Mouse (Mus musculus) kidney, embryonic 15.5 days (tissue): Measurements from ENCODE around the gene Serpinb1b. TPM values are rescaled to one million over a fixed set of nuclear protein-coding genes. Genes with fewer than 3 reads are reported as not detected.
"Not testable (repeated sequence)": the region's sequence is repeated elsewhere in the genome, so short reads cannot be mapped to it uniquely, and the experiment has no call there.

Source experiments
- ATAC-seq: fragments of 200-750 bp; cut with Nextera tagmentation; replicated peaks from 2 replicates; pipeline ENCODE4 v1.8.0; 2017; ENCODE audit warnings: moderate TSS enrichment; ENCODE audit not compliant: low FRiP score
- H3K27ac ChIP-seq: fragments of 300-500 bp; sonication (generic); 2 replicates; pipeline ENCODE4 v1.5.1; 2015; ENCODE audit warnings: mild to moderate bottlenecking, inconsistent platforms
- H3K27me3 ChIP-seq: fragments of 300-500 bp; sonication (generic); 2 replicates; pipeline ENCODE4 v1.6.1; 2015; ENCODE audit warnings: inconsistent platforms
- H3K36me3 ChIP-seq: fragments of 300-500 bp; sonication (generic); 2 replicates; pipeline ENCODE4 v1.6.1; 2015; ENCODE audit warnings: inconsistent platforms
- H3K4me1 ChIP-seq: fragments of 300-500 bp; sonication (generic); 2 replicates; pipeline ENCODE4 v1.6.1; 2015; ENCODE audit warnings: inconsistent platforms
- H3K4me2 ChIP-seq: fragments of 300-500 bp; sonication (generic); 2 replicates; pipeline ENCODE4 v1.6.1; 2015; ENCODE audit warnings: moderate library complexity, mild to moderate bottlenecking, inconsistent platforms
- H3K4me3 ChIP-seq: fragments of 300-500 bp; sonication (generic); replicated peaks from 2 replicates; pipeline ENCODE4 v1.5.1; 2015; ENCODE audit warnings: mild to moderate bottlenecking, inconsistent platforms
- H3K9ac ChIP-seq: fragments of 300-500 bp; sonication (generic); 2 replicates; pipeline ENCODE4 v1.6.1; 2015; ENCODE audit warnings: mild to moderate bottlenecking, inconsistent platforms
- H3K9me3 ChIP-seq: fragments of 300-500 bp; sonication (generic); replicated peaks from 2 replicates; pipeline ENCODE4 v1.6.1; 2016; ENCODE audit warnings: inconsistent platforms
- WGBS: fragments of 180-500 bp; shearing (Covaris S2); methylation state at CpG from one replicate; pipeline ENCODE4 v1.1.7; 2015; ENCODE audit warnings: mixed read lengths; 5-methylcytosine and 5-hydroxymethylcytosine counted together
- polyA plus RNA-seq: library from polyadenylated mRNA; unstranded; fragments of >200 nt; fragmentation: Nextera tagmentation; extraction: Ambion mirVana; gene quantifications from 2 replicates; pipeline ENCODE4 v1.2.1, GENCODE M21; 2015

The Serpinb1b gene
- polyA plus RNA-seq: not detected in 2 replicates

DNA sequence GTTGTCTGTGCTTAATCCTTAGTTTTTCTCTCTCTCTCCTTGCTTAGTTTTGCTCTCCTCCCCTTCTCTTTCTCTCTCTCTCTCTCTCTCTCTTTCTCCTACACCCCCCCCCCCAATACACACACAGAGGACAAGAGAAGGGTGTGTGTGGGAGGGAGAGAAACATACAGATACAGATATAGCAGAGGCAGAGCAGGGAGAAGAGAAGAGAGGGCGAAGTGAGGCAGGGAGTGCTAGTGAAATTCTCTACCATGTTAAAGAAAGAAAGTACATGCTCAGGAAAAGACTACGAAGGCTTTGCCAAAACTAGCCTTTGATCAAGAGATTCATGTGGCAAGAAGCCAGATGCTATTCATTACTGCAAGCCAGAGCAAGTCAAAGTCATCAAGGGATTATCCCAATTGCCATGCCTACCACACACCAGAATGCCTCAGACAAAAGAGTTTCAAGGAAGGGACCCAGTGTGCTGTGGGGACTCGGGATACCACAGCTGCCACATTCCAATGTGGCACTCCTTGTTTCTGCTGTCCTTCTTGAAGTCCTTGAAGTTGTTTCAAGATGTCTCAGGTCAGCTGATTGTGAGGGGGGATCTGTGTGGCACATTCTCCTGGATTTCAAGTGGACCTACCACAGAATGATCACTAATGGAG is at the start of gene Serpinb1b:
TSS of gene Serpinb1b (plus strand) at position 520 of the 650 bp plus-strand sequence.
- 69% methylated on average over 3 of the region's 3 CpGs for WGBS
- Histone ChIP-seq H3K27ac (no peak within 1 kb of the TSS), H3K9me3 (no peaks in the 10 kb centered on the region), H3K4me3 (no peak within 1 kb of the TSS), H3K9ac (no peak within 1 kb of the TSS), H3K4me2 (peak within 1 kb of the TSS; percentile 43), H3K4me1 (no peaks in the 10 kb centered on the region), H3K36me3 (no peaks in the 10 kb centered on the region), H3K27me3 (no peaks in the 10 kb centered on the region)
- ATAC-seq: no peak

DNA sequence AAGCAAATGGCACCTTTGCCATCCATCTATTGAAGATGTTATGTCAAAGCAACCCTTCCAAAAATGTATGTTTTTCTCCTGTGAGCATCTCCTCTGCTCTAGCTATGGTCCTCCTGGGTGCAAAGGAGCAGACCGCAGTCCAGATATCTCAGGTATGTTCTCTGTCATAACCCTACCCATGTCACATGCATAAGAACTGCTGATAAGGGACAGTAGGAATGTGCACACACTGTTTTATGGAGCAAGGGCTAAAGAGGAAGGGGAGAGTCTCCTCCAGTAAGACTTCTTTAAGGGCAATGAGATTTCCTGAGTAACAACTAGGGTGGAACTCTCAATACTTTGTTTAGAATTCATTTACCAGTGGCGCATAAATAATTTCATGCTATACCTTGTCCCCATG is 48.9 kb upstream of the Serpinb1b start:
- WGBS: 97% methylated on average over 2 of the region's 2 CpGs
- H3K27me3 ChIP-seq, H3K4me3 ChIP-seq, H3K27ac ChIP-seq, H3K4me1 ChIP-seq, ATAC-seq, H3K9ac ChIP-seq, H3K36me3 ChIP-seq, H3K9me3 ChIP-seq, H3K4me2 ChIP-seq: not testable (repeated sequence)

DNA sequence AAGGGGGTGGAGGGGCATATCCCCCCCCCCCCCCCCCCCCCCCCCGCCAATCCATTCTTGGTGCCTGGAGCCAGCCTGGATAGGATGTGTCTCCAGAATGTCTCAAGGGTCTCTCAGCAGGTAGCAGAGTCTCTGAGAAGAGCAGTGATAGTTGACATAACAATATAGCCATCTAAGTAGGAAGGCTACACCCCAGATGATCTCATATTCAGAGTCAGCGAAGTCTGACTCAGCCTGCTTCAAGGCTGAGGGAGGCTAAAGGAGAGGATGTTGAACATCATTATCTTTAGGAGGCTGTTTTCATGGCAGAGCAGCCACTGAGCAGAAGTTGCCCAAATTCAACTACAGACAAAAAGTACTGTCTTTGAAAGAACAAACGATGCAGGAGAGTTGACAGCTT is 48.1 kb upstream of the Serpinb1b start:
- Histone ChIP-seq H3K27me3 (no peaks in the 10 kb centered on the region), H3K4me2 (no peak overlapping the region), H3K9ac (no peak overlapping the region), H3K9me3 (no peaks in the 10 kb centered on the region), H3K4me3 (no peak overlapping the region), H3K27ac (no peak overlapping the region), H3K36me3 (no peaks in the 10 kb centered on the region), H3K4me1 (no peaks in the 10 kb centered on the region)
- 72% methylated on average over 3 of the region's 3 CpGs for WGBS
- no peak for ATAC-seq

- 69% methylated on average over 1 of the region's 1 CpGs for WGBS
- Histone ChIP-seq H3K27me3 (no peaks in the 10 kb centered on the region), H3K4me2 (no peak overlapping the region), H3K4me1 (no peaks in the 10 kb centered on the region), H3K9ac (no peak overlapping the region), H3K4me3 (no peak overlapping the region), H3K27ac (no peak overlapping the region), H3K36me3 (no peaks in the 10 kb centered on the region), H3K9me3 (no peaks in the 10 kb centered on the region)
- no peak for ATAC-seq
Observed at GRCm38 (mm10) chr13:33035506-33035905, 42.9 kb upstream of the Serpinb1b start.

- Histone ChIP-seq H3K4me2 (no peak overlapping the region), H3K4me1 (no peaks in the 10 kb centered on the region), H3K27me3 (no peaks in the 10 kb centered on the region), H3K4me3 (no peak overlapping the region), H3K36me3 (no peaks in the 10 kb centered on the region), H3K27ac (no peak overlapping the region), H3K9me3 (no peaks in the 10 kb centered on the region), H3K9ac (no peak overlapping the region)
- no peak for ATAC-seq
- 97% methylated on average over 3 of the region's 3 CpGs for WGBS
Observed at GRCm38 (mm10) chr13:33043542-33043941, 34.8 kb upstream of the Serpinb1b start.

DNA sequence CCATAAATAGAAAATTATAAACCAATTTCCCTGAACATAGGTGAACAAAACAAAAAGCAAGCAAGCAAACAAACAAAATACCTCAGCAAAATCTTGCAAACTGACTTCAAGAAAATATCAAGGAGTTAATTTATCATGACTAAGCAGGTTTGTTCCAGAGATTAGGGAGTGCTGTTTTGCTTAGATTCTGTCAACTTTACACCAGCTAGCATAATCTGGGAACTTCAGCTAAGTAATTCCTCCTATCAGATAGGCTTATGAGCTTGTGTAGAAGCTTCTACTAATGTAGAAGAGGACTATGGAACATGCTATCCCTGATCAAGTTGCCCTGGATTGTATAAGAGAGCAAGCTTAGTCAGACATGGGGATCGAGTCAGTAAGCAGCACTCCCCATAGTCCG is 31.1 kb upstream of the Serpinb1b start:
- no peak overlapping the region for H3K4me2 ChIP-seq
- H3K27me3 ChIP-seq: no peaks in the 10 kb centered on the region
- WGBS: 83% methylated on average over 2 of the region's 2 CpGs
- H3K4me3 ChIP-seq: no peak overlapping the region
- ATAC-seq: no peak
- H3K9ac ChIP-seq: no peak overlapping the region
- H3K27ac ChIP-seq: no peak overlapping the region
- no peaks in the 10 kb centered on the region for H3K36me3 ChIP-seq
- H3K4me1 ChIP-seq: no peaks in the 10 kb centered on the region
- H3K9me3 ChIP-seq: no peaks in the 10 kb centered on the region

GRCm38 (mm10) chr13:33048187-33048586 is 30.2 kb upstream of the Serpinb1b start:
- WGBS: 71% methylated on average over 4 of the region's 4 CpGs
- Histone ChIP-seq H3K27me3 (no peaks in the 10 kb centered on the region), H3K4me3 (no peak overlapping the region)

GRCm38 (mm10) chr13:33051697-33052096 is 26.7 kb upstream of the Serpinb1b start:
- Histone ChIP-seq H3K4me1 (no peaks in the 10 kb centered on the region), H3K27me3 (no peaks in the 10 kb centered on the region), H3K27ac (no peak overlapping the region), H3K4me2 (no peak overlapping the region), H3K36me3 (no peaks in the 10 kb centered on the region), H3K9ac (no peak overlapping the region), H3K9me3 (no peaks in the 10 kb centered on the region), H3K4me3 (no peak overlapping the region)
- WGBS: 61% methylated on average over 3 of the region's 3 CpGs
- ATAC-seq: no peak

More at GRCm38 (mm10) chr13:33048187-33048586, 30.2 kb upstream of the Serpinb1b start:
- H3K9me3 ChIP-seq: no peaks in the 10 kb centered on the region
- no peak overlapping the region for H3K27ac ChIP-seq
- H3K4me1 ChIP-seq: no peaks in the 10 kb centered on the region
- no peaks in the 10 kb centered on the region for H3K36me3 ChIP-seq
- H3K9ac ChIP-seq: no peak overlapping the region
- H3K4me2 ChIP-seq: no peak overlapping the region
- no peak for ATAC-seq

- no peak overlapping the region for H3K9ac ChIP-seq
- H3K27me3 ChIP-seq: no peaks in the 10 kb centered on the region
- no peaks in the 10 kb centered on the region for H3K36me3 ChIP-seq
- ATAC-seq: peak; percentile 62; the same call in 1 of the 2 replicates
- no peaks in the 10 kb centered on the region for H3K9me3 ChIP-seq
- H3K27ac ChIP-seq: no peak overlapping the region
- no peak overlapping the region for H3K4me3 ChIP-seq
- 45% methylated on average over 1 of the region's 1 CpGs for WGBS
- no peak overlapping the region for H3K4me2 ChIP-seq
- no peaks in the 10 kb centered on the region for H3K4me1 ChIP-seq
Observed at GRCm38 (mm10) chr13:33063048-33063447, 15.3 kb upstream of the Serpinb1b start.

DNA sequence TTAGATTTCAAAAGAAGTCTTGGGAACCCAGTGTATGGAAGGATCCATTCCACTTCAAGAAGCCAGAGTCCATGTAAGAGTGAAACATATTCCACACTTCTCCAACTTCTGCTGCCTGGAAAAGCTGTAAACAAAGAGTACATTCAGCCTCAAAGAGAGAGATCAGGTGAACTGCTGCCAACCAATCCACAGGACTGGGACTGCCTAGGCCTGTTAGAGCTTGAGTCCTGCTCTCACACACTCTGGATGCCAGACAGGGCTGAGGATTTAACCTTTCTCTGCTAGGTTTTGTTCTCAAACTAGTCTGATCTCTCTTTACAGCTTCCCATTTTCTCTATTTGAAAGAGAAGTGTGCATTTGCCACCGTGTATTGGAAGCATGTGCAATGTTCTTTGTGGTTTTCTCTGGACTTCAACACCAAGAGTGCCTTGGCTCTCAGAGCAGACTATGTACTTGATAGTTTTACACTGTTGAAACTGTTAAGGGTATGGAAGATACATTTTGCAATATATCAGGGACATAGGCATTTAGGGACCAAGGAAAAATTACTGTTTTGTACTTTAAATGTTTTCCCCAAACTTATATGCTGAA is 10.9 kb upstream of the Serpinb1b start:
- Histone ChIP-seq H3K4me1 (no peaks in the 10 kb centered on the region), H3K4me3 (no peak overlapping the region), H3K9me3 (no peaks in the 10 kb centered on the region), H3K9ac (no peak overlapping the region), H3K27ac (no peak overlapping the region), H3K4me2 (no peak overlapping the region), H3K36me3 (no peaks in the 10 kb centered on the region), H3K27me3 (no peaks in the 10 kb centered on the region)
- WGBS: 78% methylated on average over 1 of the region's 1 CpGs
- no peak for ATAC-seq

GRCm38 (mm10) chr13:33068164-33068563 is 10.2 kb upstream of the Serpinb1b start:
- Histone ChIP-seq H3K4me3 (no peak overlapping the region), H3K4me2 (no peak overlapping the region), H3K9me3 (no peaks in the 10 kb centered on the region), H3K9ac (no peak overlapping the region), H3K27ac (no peak overlapping the region), H3K4me1 (no peaks in the 10 kb centered on the region), H3K27me3 (no peaks in the 10 kb centered on the region), H3K36me3 (no peaks in the 10 kb centered on the region)
- WGBS: 83% methylated on average over 3 of the region's 3 CpGs
- ATAC-seq: no peak

DNA sequence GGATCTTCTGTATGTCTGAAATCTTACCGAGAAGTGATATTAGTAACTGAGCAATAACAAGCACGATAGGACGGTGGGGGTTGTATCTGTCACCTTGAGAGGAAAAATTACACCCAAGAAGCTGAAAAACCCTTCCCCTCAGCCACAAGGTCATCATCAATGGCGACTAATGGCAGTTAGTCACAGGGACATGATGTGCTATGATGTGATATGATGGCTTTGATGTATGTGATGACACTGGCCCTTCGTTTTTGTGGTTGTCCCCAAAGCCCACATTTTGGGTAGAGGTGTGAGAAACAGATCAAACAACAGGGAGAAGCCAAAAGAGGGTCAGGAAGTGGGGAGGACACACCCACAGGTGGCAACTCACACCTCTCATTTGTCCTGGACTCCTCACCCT is 6.6 kb upstream of the Serpinb1b start:
- H3K4me2 ChIP-seq: no peak overlapping the region
- no peak for ATAC-seq
- H3K9me3 ChIP-seq: no peaks in the 10 kb centered on the region
- H3K4me1 ChIP-seq: no peaks in the 10 kb centered on the region
- no peaks in the 10 kb centered on the region for H3K36me3 ChIP-seq
- no peaks in the 10 kb centered on the region for H3K27me3 ChIP-seq
- WGBS: 78% methylated on average over 5 of the region's 5 CpGs
- no peak overlapping the region for H3K9ac ChIP-seq
- H3K4me3 ChIP-seq: no peak overlapping the region
- no peak overlapping the region for H3K27ac ChIP-seq

DNA sequence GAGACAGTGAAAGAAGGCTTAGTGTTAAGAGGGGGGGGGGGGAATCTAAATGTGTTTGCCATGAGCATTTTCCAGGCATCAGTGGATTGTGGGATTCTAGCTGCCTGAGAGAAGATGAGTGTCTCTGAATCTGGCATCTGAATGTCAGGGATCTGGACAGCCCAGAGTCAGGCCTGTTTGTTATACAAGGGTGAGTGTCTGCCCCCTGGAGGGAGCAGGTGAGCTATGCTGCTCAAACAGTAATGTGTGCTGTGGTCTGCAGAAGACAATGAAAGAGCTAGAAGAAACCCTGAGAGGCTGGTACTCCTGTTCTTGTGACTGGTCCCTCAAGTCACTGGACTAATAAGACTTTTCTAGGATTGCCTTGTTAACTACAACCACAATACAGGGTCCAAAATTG is 4.3 kb upstream of the Serpinb1b start:
- ATAC-seq: peak; percentile 87
- no peak overlapping the region for H3K4me2 ChIP-seq
- no peaks in the 10 kb centered on the region for H3K36me3 ChIP-seq
- no peaks in the 10 kb centered on the region for H3K27me3 ChIP-seq
- H3K9me3 ChIP-seq: no peaks in the 10 kb centered on the region
- no peak overlapping the region for H3K9ac ChIP-seq
- H3K27ac ChIP-seq: no peak overlapping the region
- no peaks in the 10 kb centered on the region for H3K4me1 ChIP-seq
- no peak overlapping the region for H3K4me3 ChIP-seq
